Comparison of ENCODE assay signal across 7 mouse cellular contexts in the genomic region with DNA sequence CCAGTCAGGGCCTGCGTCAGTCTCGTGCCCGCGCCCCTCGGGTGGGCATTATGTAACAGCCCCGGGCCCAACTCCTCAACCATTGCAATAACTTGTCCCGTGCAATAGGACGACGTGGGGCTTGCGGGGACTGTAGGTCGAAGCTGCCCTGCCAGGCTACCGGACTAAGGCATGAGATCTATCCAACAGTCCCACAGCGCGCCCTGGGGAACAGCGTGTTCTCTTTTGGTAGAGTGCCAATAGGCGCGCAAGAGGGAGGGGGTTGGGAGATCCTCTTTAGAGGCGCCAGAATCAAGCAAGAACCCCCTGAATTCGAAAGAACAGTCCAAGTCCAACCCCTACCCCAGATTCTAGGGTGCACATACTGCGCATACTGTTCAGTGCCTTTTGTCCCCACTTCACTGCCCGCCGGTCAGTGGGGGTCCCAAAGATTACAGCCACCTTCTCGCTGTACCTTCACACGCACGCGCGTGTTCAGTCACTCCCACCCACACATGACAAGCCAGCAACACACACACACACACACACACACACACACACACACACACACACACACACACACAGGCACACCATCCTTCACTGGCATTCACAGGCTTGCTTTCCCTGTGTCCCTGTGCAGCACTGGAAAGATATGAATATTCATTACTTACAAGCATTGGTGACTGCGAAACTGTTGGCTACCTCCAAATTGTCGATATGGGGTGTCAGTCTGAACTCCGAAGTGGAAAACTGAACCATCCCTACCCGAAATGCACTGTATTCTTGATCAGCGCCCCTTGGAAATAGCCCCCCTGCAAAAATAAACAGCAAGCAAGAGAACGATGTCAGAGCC. TPM values are rescaled to one million over a fixed set of nuclear protein-coding genes. Genes with fewer than 3 reads are reported as not detected.
A peak's percentile ranks its signal among the peaks of the same experiment; 100 is the strongest.
DNase-seq lines count a peak whose midpoint lies in the region; ATAC-seq and TF ChIP-seq lines count a peak whose summit lies in the region.

No protein-coding gene starts in this region.

- no peaks in the 10 kb centered on the region for H3K36me3 ChIP-seq in midbrain, embryonic 15.5 days (replicated peaks)
- H3K36me3 ChIP-seq in thymus, adult 2 months (ENCODE audit: control insufficient read depth, insufficient read depth, low read length), result no peaks in the 10 kb centered on the region

- H3K9ac ChIP-seq in midbrain, embryonic 15.5 days, result peak overlapping the region; percentile 77

- H3K27ac ChIP-seq in midbrain, embryonic 15.5 days, result peak overlapping the region; percentile 96
- H3K27ac ChIP-seq in thymus, adult 2 months (ENCODE audit: control insufficient read depth, insufficient read depth, low read length), result no peak overlapping the region

- no peak for TF ChIP-seq POLR2A in thymus, adult 2 months (IDR thresholded peaks at IDR 0.05; ENCODE audit: control insufficient read depth, extremely low read depth, insufficient read depth, low read length, poor library complexity)

- TF ChIP-seq CTCF in thymus, adult 2 months (IDR thresholded peaks at IDR 0.05; ENCODE audit: borderline replicate concordance, control insufficient read depth, extremely low read depth, insufficient read depth, low read length, poor library complexity), result no peak

- peaks cover 28% of the 10 kb centered on the region for H3K4me1 ChIP-seq in midbrain, embryonic 15.5 days
- peaks cover 17% of the 10 kb centered on the region for H3K4me1 ChIP-seq in thymus, adult 2 months (replicated peaks; ENCODE audit: control insufficient read depth, insufficient read depth, low read length)

- H3K4me3 ChIP-seq in midbrain, embryonic 15.5 days, result peak overlapping the region; percentile 74
- H3K4me3 ChIP-seq in thymus, adult 2 months (ENCODE audit: control insufficient read depth, insufficient read depth, low read length), result peak overlapping the region; percentile 21

- H3K4me2 ChIP-seq in midbrain, embryonic 15.5 days, result peak overlapping the region; percentile 59

- H3K27me3 ChIP-seq in midbrain, embryonic 15.5 days (replicated peaks), result no peaks in the 10 kb centered on the region
- no peaks in the 10 kb centered on the region; the same call in 1 of the 2 replicates for H3K27me3 ChIP-seq in thymus, adult 2 months (ENCODE audit: control insufficient read depth, insufficient read depth, low read length)

- H3K9me3 ChIP-seq in midbrain, embryonic 15.5 days, result no peaks in the 10 kb centered on the region

- WGBS in midbrain, embryonic 15.5 days, result 3% methylated on average over 33 of the region's 33 CpGs
- 10% methylated on average over 33 of the region's 33 CpGs for WGBS in thymus, adult 2 months

- DNase-seq in thymus, adult 18-20 months, result peak; percentile 11
- no peak for DNase-seq in thymus, postnatal 0 days (ENCODE audit: low spot score)
- peak; percentile 82 to 87 for DNase-seq in cerebellum, postnatal 14 days
- DNase-seq in frontal cortex, postnatal 10 days (ENCODE audit: low spot score in 2 of 2), result peak; percentile 62 to 75
- peak; percentile 67 for DNase-seq in left cerebral cortex, adult 11 months (ENCODE audit: low spot score)
- no peak for DNase-seq in thymus, adult 2 months

- ATAC-seq in midbrain, embryonic 15.5 days (replicated peaks), result peak; percentile 50

RNA-seq across cellular contexts. Expression of a gene that starts 1.4 kb away (rescaled TPM):
- 0.04 and 0.09 TPM in 2 replicates for polyA plus RNA-seq in thymus, postnatal 0 days (2015; fragmentation: Nextera tagmentation; extraction: Ambion mirVana)
- polyA plus RNA-seq in midbrain, embryonic 15.5 days (2015; fragmentation: Nextera tagmentation; extraction: Ambion mirVana), result 196 and 222 TPM in 2 replicates
- 0.28 TPM in 2 replicates for polyA plus RNA-seq in thymus, adult 2 months (2012; rRNA removed)

Comparison
In these comparisons a context has a peak if more than half of its experiments do, and no peak if none do; other contexts are left out.
1. DNase-seq: peak in thymus, adult 18-20 months (2 of 2), cerebellum, postnatal 14 days (2 of 2), frontal cortex, postnatal 10 days (2 of 2) and left cerebral cortex, adult 11 months (single experiment); none in thymus, postnatal 0 days (single experiment) and thymus, adult 2 months (single experiment).
2. RNA of a gene that starts 1.4 kb away (polyA plus RNA-seq): 196 to 222 TPM in midbrain, embryonic 15.5 days; 0.28 TPM in thymus, adult 2 months and 0.04 to 0.09 TPM in thymus, postnatal 0 days; every median in the first group is over 100 times any median in the second.